Mouse (Mus musculus): ENCODE data around the gene Slco6d1.
"Not testable (repeated sequence)": the region's sequence is repeated elsewhere in the genome, so short reads cannot be mapped to it uniquely, and the experiment has no call there.

The Slco6d1 gene

DNA sequence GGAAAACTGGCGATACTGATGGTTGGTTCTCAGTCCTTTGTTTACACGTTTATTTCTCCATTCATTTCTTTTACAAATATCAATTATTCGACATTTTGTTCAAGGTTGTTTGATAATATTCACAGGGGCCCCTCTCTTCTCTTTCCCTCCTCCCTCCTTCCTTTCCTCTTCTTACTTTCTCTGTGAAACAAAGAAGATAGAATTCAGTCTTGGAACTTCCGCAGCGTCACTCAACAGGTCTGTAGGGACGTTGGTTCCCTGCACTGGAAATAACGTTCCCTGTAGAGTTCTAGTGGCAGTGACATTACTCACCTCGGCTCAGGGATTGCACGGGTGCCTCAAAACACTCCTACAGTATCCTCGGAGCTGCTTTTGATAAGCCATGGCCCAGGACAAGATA, at the start of gene Slco6d1:
Slco6d1 (plus strand) TSS at position 301 of the 400 bp plus-strand sequence.
- DNase-seq: no peak

GRCm38 (mm10) chr1:98392001-98392400, 28.9 kb upstream of the Slco6d1 start:
- DNase-seq: no peak

DNA sequence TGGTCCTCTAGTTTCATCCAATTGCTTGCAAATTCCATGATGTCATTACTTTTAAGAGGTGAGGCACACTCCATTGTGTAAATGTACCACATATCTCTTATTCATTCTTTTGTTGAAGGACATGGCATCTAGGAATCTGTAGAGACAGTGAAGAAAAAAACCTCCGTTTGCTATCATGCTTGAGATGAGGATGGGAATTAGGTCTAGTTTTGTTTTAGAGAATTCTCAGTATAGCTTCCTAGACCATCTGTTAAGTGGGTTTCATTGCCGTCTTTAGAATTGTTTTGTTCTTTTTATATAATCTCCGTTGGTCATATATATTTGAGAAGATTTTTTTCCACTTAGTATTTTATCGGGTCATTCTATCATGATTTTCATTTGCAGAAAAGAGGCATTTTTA, 27.0 kb downstream of the Slco6d1 start:
- DNase-seq: no peak

- DNase-seq: not testable (repeated sequence)
These were observed 38.3 kb downstream of the Slco6d1 start for GRCm38 (mm10) chr1:98459224-98459623.

DNA sequence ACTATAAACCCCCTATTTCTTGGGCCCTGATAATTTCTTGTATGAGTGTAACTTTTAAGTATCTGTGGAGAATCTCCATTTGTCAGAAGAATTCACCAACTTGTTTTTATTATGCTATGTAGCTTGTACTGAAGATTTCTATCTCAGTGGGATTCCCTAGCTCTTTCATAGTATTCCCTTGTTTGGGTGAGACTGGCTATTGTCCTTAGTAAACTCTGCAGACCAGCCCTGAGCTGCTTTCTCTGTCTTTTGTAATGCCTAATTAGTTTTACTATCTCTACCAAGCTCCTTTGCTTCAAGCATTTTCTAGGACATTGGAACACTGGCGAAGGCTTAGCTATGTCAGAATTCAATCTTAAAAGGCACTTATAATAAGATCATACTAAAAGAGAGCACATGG, 55.5 kb downstream of the Slco6d1 start:
- DNase-seq: not testable (repeated sequence)

GRCm38 (mm10) chr1:98479243-98479642, 58.3 kb downstream of the Slco6d1 start:
- DNase-seq: no peak

- no peak for DNase-seq
These were observed 85.1 kb downstream of the Slco6d1 start for GRCm38 (mm10) chr1:98505982-98506381.

GRCm38 (mm10) chr1:98522977-98523376, 102.1 kb downstream of the Slco6d1 start:
- DNase-seq: no peak

DNA sequence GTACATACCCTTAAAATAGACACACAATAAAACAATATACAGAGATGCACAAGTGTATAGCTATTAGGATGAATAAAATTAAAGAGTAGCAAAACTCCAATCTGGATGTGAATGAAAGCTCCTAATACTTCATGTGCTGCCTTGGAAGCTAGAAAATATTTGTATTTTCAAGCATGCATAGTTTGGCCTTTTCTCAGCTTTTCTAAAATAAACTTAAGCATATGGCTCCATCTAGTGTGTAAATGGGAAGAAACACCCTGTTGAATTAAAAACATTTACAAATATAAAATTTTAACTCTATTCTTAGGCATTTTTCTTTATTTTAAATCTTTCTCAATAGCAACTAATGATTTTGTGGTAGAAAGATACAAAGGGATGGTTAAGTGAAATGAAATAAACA, 102.6 kb downstream of the Slco6d1 start:
- no peak for DNase-seq

DNA sequence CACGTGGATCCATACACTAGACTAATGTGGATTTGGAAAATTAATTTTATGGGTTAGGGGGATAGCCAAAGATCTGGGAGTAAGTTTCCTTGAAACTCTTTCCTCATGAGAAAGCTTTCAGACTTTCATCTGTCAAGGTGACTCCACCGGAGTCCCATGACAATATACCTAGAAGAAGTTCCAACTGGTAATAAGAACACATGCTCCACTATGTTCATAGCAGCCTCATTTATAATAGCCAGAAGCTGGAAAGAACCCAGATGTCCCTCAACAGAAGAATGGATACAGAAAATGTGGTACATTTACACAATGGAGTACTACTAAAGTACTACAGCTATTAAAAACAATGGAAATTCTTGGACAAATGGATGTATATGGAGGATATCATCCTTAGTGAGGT, 107.4 kb downstream of the Slco6d1 start:
- DNase-seq: not testable (repeated sequence)

- no peak for DNase-seq
These were observed 124.4 kb downstream of the Slco6d1 start for GRCm38 (mm10) chr1:98545372-98545771.

GRCm38 (mm10) chr1:98554388-98554787, 133.5 kb downstream of the Slco6d1 start:
- DNase-seq: no peak

DNA sequence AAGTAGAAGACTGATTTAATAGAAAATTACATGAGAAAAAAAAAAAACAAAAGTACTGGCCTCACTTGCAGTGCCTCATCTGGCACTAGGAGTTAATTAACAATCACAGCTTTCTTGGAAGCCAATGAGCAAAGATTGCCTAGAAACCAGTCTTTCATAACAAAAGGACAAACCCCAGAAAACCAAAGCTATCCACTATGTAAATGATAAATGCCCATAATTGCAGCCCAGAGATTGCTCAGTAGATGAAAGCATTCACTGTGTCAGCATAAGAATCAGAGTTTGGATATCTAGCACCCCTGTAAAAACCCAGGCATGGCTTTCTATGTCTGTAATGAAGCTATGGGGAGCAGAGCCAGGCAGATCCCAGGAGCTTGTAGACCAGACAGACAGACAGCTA, 144.8 kb downstream of the Slco6d1 start:
- DNase-seq: peak; percentile 21
